Mouse (Mus musculus): ENCODE data around the gene Cryab. TPM values are rescaled to one million over a fixed set of nuclear protein-coding genes. Genes with fewer than 3 reads are reported as not detected.

Gene Cryab
- polyA plus RNA-seq, 1 experiment from 2014 or later = 1,022 TPM

DNA sequence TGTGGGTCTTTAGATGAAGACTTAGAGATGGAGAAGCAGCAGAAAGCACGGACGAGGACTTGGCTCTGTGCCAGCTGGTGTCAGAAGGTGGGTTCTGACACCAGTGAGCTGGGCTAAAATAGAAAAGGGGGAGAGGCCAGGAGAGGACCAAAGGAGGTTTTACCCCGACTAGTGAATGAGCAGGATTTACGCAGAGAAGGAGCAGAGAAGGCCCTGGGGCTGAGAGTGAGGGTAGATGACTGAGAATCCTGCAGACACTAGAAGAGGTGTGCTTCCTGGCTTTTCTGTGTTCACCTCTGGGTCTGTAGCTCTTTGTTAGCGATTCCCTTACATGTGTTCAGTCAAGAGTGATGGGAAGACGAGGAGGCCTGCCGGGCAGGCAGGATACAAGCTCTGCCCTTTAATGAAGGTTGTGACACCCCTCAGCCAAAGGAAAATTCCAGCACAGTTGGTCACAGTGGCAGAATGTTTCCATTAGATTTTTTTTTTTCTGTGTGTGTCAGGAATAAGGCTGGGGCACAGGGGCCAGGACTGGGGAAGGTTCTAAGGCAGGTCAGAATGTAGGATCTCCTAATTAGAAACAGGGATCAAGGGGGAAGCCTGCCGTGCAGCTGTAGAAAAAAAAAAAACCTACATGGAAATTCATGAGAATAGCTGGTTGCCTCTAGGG is 25.1 kb upstream of the Cryab start:
- Histone ChIP-seq H3K4me1 (peaks cover 72% of the 10 kb centered on the region), H3K9ac (peak overlapping the region; percentile 91), H3K36me3 (no peaks in the 10 kb centered on the region), H3K9me3 (no peaks in the 10 kb centered on the region), H3K27ac (replicated peaks) (peak overlapping the region; percentile 94), H3K27me3 (replicated peaks) (no peaks in the 10 kb centered on the region), H3K4me2 (peak overlapping the region; percentile 93), H3K4me3 (peak overlapping the region; percentile 70)
- WGBS = 36% methylated on average over 8 of the region's 8 CpGs
- ATAC-seq (ENCODE audit: extremely low read depth, insufficient number of reproducible peaks, low FRiP score, low TSS enrichment) = no peak

DNA sequence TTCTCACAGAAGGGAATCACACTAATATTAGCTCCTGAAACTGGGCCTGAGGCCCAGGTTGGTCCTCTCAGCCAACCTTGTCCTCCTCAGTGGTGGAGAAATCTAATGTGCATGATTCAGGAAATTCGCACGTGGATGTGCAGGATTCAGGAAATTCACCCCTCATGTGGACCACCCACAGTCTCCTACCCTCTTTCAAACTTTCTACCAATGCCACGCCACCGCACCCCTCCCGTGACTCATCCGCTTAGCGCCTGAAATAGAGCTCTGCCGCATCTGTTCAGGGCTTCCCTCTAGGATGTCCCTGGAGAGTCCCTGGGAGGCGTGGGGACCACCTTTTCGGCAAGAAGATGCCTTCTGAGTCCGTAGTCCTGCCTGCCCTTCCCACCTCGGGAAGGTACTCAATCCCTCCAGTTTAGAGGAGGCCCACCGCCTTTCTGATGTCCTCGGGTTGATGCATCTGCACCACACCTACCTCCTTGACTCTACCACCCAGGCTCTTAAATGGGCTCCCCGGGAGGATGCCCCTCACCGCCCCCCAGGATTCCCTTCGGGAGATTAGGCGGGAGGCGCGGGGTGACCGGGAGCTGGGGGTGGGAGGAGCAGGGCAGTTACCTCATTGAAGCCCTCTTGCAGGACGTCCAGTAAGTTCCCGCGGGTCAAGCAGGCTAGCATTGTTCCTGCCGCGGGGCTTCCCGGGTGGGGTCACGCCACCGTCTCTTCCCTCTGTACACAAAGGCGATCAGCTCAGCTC is 23.8 kb upstream of the Cryab start:
- no peak for ATAC-seq (ENCODE audit: extremely low read depth, insufficient number of reproducible peaks, low FRiP score, low TSS enrichment)
- no peaks in the 10 kb centered on the region for H3K36me3 ChIP-seq
- H3K27ac ChIP-seq (replicated peaks) = peak overlapping the region; percentile 94
- peak overlapping the region; percentile 93 for H3K4me2 ChIP-seq
- 5% methylated on average over 30 of the region's 30 CpGs for WGBS
- H3K9me3 ChIP-seq = no peaks in the 10 kb centered on the region
- H3K4me3 ChIP-seq = peak overlapping the region; percentile 70
- H3K9ac ChIP-seq = peak overlapping the region; percentile 91
- H3K27me3 ChIP-seq (replicated peaks) = no peaks in the 10 kb centered on the region
- H3K4me1 ChIP-seq = peaks cover 60% of the 10 kb centered on the region

DNA sequence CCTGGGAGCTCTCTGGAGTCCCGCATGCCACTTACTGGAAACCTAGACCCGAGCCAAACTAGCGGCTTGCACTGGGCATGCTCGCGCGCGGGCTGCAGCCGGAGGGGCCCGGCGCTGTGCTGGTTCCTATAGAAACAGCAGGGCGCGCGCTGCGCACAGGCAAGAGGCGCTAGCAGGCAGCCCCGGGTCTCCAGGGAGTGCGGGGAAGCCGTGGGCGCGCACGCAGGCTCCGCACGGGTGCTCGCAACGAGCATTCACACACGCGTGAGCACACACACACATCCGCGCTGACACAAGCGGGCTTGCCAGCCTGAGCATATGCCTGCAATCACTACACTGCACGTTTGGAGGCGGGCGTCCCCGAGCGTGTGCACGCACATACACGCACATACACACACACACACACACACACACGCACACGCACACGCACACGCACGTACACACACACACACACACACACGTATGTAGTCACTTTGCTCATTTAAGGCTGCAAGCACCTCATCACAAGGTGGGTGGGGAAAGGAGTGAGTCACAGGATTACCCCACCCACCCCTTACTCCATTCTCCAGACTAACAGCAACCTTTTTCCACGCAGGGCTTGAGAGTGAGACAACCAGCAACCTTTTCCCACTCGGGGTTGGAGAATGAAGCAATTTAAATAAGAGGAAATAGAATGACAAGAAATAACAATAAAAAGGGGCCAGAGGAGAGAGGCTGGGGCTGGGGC is 23.0 kb upstream of the Cryab start:
- under 1% methylated on average over 45 of the region's 45 CpGs for WGBS
- no peaks in the 10 kb centered on the region for H3K9me3 ChIP-seq
- peak; percentile 69; the same call in 1 of the 2 replicates for ATAC-seq (ENCODE audit: extremely low read depth, insufficient number of reproducible peaks, low FRiP score, low TSS enrichment)
- H3K4me3 ChIP-seq = peak overlapping the region; percentile 70
- no peaks in the 10 kb centered on the region for H3K36me3 ChIP-seq
- peak overlapping the region; percentile 93 for H3K4me2 ChIP-seq
- H3K27me3 ChIP-seq (replicated peaks) = no peaks in the 10 kb centered on the region
- peaks cover 52% of the 10 kb centered on the region for H3K4me1 ChIP-seq
- H3K9ac ChIP-seq = peak overlapping the region; percentile 91
- peak overlapping the region; percentile 94 for H3K27ac ChIP-seq (replicated peaks)

DNA sequence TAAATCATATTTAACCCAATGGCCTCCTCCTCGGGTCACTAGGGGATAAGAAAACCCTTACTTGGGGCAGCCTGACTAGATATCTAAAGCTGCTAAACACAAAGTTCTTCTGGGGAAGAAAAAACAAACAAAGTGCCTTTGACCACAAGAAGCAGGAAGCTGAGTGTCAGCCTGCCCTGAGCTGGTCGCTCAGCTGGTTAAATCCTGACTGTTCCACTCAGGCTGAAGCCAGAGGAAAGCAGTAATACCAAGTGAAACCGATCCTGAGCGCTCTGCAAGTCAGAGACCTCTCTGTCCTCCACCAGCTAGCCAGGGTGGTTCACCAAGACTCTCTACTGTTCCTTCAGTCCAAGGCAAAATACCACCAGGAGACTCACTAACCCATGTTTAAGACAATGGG is 21.5 kb upstream of the Cryab start:
- ATAC-seq (ENCODE audit: extremely low read depth, insufficient number of reproducible peaks, low FRiP score, low TSS enrichment) = no peak
- Histone ChIP-seq H3K4me1 (peaks cover 37% of the 10 kb centered on the region), H3K9me3 (no peaks in the 10 kb centered on the region), H3K36me3 (no peaks in the 10 kb centered on the region), H3K9ac (0 out of 2 replicates have a peak overlapping the region, but pooled peaks have one; percentile 19), H3K4me3 (no peak overlapping the region), H3K27me3 (replicated peaks) (no peaks in the 10 kb centered on the region), H3K4me2 (no peak overlapping the region), H3K27ac (replicated peaks) (no peak overlapping the region)
- WGBS = 44% methylated on average over 4 of the region's 4 CpGs

DNA sequence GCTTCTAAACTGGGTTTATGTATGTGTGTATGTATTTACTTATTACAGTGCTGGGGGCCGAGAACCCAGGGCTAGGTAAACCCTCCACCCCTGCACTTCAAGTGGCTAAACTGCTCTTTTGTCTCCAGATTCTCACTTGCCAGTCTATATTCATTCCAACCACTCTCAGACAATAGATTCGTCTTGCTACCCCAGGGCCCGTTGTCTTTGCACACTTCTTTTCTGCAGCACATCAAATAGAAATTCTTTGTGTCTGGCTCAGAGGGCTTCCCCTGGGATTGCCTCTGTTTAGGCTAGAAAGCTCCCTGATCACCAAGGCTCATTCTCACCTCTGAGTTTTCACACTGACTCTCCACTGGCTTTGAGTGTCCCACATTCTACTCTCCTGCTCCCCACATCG is 18.6 kb upstream of the Cryab start:
- no peak overlapping the region for H3K9ac ChIP-seq
- H3K4me1 ChIP-seq = peaks cover 11% of the 10 kb centered on the region
- ATAC-seq (ENCODE audit: extremely low read depth, insufficient number of reproducible peaks, low FRiP score, low TSS enrichment) = no peak
- no peaks in the 10 kb centered on the region for H3K27me3 ChIP-seq (replicated peaks)
- H3K36me3 ChIP-seq = no peaks in the 10 kb centered on the region
- H3K9me3 ChIP-seq = no peaks in the 10 kb centered on the region
- WGBS = 27% methylated on average over 4 of the region's 4 CpGs
- no peak overlapping the region for H3K27ac ChIP-seq (replicated peaks)
- H3K4me3 ChIP-seq = no peak overlapping the region
- no peak overlapping the region for H3K4me2 ChIP-seq

DNA sequence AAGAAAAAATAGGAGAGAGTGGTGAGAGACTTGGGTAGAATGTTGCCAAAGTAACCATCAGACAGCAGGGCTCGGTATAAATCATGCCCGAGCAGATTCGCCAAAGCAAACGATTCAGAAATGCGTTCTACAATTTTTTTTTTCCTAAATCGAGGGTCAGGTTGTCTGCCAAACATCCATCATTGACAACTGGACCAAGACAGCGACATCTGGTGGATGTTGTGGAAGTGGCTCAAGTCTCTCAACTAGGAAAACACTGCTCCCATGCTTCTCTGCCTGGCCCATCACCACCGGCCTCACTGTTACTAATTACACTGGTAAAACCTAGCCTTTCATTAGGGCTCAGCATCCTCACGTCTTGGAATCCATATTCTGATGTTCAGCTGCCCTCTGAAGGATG is 16.1 kb upstream of the Cryab start:
- WGBS = 2% methylated on average over 9 of the region's 9 CpGs
- H3K9me3 ChIP-seq = no peaks in the 10 kb centered on the region
- H3K4me3 ChIP-seq = no peak overlapping the region
- H3K27me3 ChIP-seq (replicated peaks) = no peaks in the 10 kb centered on the region
- H3K4me1 ChIP-seq = peaks cover 17% of the 10 kb centered on the region
- no peak overlapping the region for H3K27ac ChIP-seq (replicated peaks)
- peak overlapping the region; percentile 40; the same call in 1 of the 2 replicates for H3K4me2 ChIP-seq
- H3K9ac ChIP-seq = no peak overlapping the region
- ATAC-seq (ENCODE audit: extremely low read depth, insufficient number of reproducible peaks, low FRiP score, low TSS enrichment) = no peak
- H3K36me3 ChIP-seq = no peaks in the 10 kb centered on the region

DNA sequence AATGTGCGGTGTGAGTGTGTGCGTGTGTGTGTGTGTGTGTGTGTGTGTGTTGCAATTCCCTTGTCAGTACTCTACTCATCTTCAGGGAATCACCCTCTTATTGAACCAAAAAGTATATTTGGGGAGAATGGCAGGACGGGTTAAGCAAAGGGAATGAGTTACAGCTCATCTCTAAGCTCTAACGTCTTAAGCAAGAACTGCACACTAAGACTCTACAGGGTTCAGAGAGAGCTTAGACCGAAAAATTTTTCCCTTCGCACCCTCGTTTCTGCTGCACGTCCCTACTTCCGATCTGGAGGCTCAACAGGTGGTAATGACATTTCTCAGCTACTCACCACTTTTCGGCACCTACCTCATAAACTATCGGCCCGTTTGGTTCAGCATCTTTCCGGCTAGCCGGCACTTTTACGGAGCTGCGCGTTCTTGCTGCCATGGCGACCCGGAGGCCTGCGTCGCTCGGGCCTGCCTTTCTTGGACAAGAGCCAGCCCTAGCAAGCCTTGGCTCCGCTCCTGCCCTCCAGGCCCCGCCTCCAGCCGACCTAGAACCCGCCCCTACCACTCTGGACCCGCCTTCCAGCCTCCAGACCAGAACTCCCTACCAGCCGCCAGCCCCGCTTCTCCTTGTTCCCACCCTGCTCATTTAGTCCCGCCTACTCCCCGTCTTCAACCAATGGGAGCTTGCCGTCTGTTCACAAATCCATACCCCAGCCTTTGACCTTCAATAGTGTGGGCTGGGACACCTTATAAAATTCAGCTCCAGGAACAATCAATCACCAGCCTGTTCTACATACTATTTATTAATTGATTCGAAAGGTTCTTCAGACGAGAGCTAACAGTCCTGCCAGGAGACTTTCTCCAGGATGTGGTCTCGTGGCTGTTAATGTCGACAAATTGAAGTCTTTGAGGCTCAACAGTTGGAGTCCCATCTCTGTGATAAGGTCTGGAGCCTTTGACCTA is 11.9 kb upstream of the Cryab start, which contains the start of gene Dixdc1:
Gene Dixdc1 (minus strand): TSS at position 604 of the 957 bp plus-strand sequence.
- H3K9me3 ChIP-seq = no peaks in the 10 kb centered on the region
- peak within 1 kb of the TSS; percentile 44 for H3K4me3 ChIP-seq
- H3K4me2 ChIP-seq = peak within 1 kb of the TSS; percentile 71
- peak within 1 kb of the TSS; percentile 45; the same call in 1 of the 2 replicates for H3K9ac ChIP-seq
- peak; percentile 90 for ATAC-seq (ENCODE audit: extremely low read depth, insufficient number of reproducible peaks, low FRiP score, low TSS enrichment)
- H3K27ac ChIP-seq (replicated peaks) = peak within 1 kb of the TSS; percentile 63
- WGBS = 11% methylated on average over 36 of the region's 36 CpGs
- H3K4me1 ChIP-seq = peaks cover 30% of the 10 kb centered on the region
- no peaks in the 10 kb centered on the region for H3K27me3 ChIP-seq (replicated peaks)
- 0 out of 2 replicates have a peak, but pooled peaks cover 3% of the 10 kb centered on the region for H3K36me3 ChIP-seq

DNA sequence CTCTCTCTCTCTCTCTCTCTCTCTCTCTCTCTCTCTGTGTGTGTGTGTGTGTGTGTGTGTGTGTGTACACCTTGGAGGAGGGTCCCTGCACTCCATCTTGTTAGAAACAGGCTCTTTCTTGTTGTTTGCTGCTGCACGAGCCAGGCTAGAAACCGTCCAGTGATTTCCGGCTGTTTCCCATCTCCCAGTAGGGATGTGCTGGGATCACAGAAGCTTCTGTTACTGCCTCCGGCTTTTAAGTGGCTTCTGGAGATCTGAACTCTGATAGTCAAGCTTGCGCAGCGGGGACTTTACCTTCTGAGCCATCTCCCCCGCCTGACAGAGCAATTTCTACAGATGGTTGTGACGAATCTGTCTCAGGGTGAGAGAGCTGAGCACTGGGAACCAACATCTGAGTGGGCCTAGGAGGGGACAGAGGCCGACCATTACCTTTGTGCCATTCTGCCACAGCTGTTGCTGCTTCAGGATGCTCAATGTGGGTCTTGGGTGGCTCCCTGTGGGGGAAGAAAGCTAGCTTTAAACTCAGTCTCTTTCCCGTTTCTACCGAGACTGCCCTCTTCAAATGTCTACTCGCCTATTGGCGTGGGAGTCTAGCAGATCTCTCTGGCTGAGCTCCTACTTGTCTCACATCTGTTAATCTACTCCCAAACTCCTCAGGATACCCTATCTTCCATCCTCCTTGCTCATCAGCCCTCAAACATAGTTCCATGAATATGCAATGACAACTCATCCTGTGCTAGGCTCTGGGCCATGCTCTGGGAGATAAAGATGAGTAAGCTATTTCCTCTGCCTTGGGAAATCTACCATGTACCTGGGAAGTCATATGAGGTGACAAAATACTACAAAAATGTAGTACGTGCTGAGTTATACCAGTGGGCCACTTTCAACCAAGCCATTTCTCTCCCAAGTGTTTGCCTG is 10.0 kb upstream of the Cryab start:
- no peak overlapping the region for H3K4me3 ChIP-seq
- H3K9me3 ChIP-seq = no peaks in the 10 kb centered on the region
- H3K27me3 ChIP-seq (replicated peaks) = no peaks in the 10 kb centered on the region
- H3K4me1 ChIP-seq = peaks cover 36% of the 10 kb centered on the region
- H3K9ac ChIP-seq = no peak overlapping the region
- H3K27ac ChIP-seq (replicated peaks) = no peak overlapping the region
- 0 out of 2 replicates have a peak, but pooled peaks cover 3% of the 10 kb centered on the region for H3K36me3 ChIP-seq
- H3K4me2 ChIP-seq = no peak overlapping the region
- WGBS = 78% methylated on average over 14 of the region's 14 CpGs
- ATAC-seq (ENCODE audit: extremely low read depth, insufficient number of reproducible peaks, low FRiP score, low TSS enrichment) = no peak

DNA sequence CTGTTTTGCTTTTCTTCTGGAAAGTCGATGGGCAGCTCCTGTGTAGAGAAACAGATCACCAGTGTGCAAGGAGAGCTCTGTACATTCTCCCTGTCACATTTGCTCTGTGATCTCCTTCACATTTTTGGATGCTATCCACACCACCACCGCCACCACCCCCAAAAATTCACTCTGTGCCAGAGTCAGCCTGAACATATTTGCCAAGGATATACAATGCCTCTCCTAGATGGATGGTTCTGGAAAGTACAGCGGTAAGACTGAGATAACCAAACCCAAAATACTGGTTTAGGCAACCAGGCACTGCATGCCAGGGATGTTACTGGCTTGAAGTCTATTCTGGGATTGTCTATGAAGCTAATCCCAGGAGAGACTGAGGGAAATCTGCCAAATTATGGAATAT is 8.9 kb upstream of the Cryab start:
- Histone ChIP-seq H3K4me2 (no peak overlapping the region), H3K36me3 (0 out of 2 replicates have a peak, but pooled peaks cover 3% of the 10 kb centered on the region), H3K27ac (replicated peaks) (peak overlapping the region; percentile 21; the same call in 1 of the 2 replicates), H3K4me1 (peaks cover 47% of the 10 kb centered on the region), H3K9ac (no peak overlapping the region), H3K9me3 (no peaks in the 10 kb centered on the region), H3K27me3 (replicated peaks) (no peaks in the 10 kb centered on the region), H3K4me3 (no peak overlapping the region)
- no peak for ATAC-seq (ENCODE audit: extremely low read depth, insufficient number of reproducible peaks, low FRiP score, low TSS enrichment)
- 75% methylated on average over 3 of the region's 3 CpGs for WGBS

DNA sequence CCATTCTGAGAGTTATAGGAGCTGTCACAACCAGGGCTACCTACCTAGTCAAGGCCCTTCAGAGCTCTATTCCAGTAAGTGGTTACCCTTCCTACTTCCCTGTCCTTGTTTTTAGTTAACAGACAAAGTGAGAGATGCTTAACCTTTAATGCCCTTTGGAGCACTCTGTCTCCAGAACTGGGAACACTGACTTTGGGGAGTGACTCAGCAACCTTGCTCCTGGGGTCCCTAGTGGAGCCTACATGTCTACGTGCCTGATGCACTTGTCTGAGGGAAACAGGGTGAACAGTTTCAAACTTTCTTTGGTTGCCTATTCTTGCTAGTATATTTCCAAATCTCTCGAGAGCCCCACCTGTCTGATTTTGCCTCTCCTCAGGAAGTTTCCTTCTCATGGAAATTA is 8.4 kb upstream of the Cryab start:
- WGBS = 60% methylated on average over 2 of the region's 2 CpGs
- no peak for ATAC-seq (ENCODE audit: extremely low read depth, insufficient number of reproducible peaks, low FRiP score, low TSS enrichment)

More for the DNA sequence above, 8.4 kb upstream of the Cryab start:
- Histone ChIP-seq H3K4me2 (no peak overlapping the region), H3K4me3 (no peak overlapping the region), H3K36me3 (0 out of 2 replicates have a peak, but pooled peaks cover 3% of the 10 kb centered on the region), H3K9ac (no peak overlapping the region), H3K4me1 (peaks cover 52% of the 10 kb centered on the region), H3K9me3 (no peaks in the 10 kb centered on the region), H3K27ac (replicated peaks) (0 out of 2 replicates have a peak overlapping the region, but pooled peaks have one; percentile 22), H3K27me3 (replicated peaks) (no peaks in the 10 kb centered on the region)
